Mouse (Mus musculus) CH12.LX (cell line): ENCODE results near the gene Tmeff1. TPM values are rescaled to one million over a fixed set of nuclear protein-coding genes. Genes with fewer than 3 reads are reported as not detected.

Experiments
- DNase-seq: peaks from one replicate; pipeline ENCODE4 v3.0.0-alpha.2; 2013; ENCODE audit errors: extremely low read depth
- H3K27ac ChIP-seq: 2 replicates; pipeline ENCODE4 v1.5.1; 2012; ENCODE audit warnings: low read depth, mild to moderate bottlenecking, control low read depth, moderate library complexity; ENCODE audit not compliant: insufficient read depth
- H3K27me3 ChIP-seq: replicated peaks from 2 replicates; pipeline ENCODE3; 2012; ENCODE audit warnings: inconsistent platforms
- H3K36me3 ChIP-seq, 2 experiments: replicated peaks in 1 of 2; 2 replicates each; pipeline versions ENCODE3 to v1.6.1; 2012; ENCODE audit warnings: inconsistent platforms in 1 of 2, low read length in 1 of 2, mild to moderate bottlenecking in 1 of 2, mixed read lengths in 1 of 2, moderate library complexity in 1 of 2; ENCODE audit not compliant: control insufficient read depth in 1 of 2, insufficient read depth in 1 of 2
- H3K4me1 ChIP-seq, 2 experiments: 2 replicates each; pipeline ENCODE4 v1.6.1; 2012; ENCODE audit warnings: inconsistent platforms in 1 of 2, moderate library complexity in 1 of 2; ENCODE audit not compliant: insufficient read depth in 2 of 2, control insufficient read depth in 1 of 2
- H3K4me2 ChIP-seq: 2 replicates; pipeline ENCODE4 v1.6.1; 2012; ENCODE audit warnings: low read depth, mild to moderate bottlenecking, control low read depth; ENCODE audit not compliant: poor library complexity, insufficient read depth, severe bottlenecking
- H3K4me3 ChIP-seq, 3 experiments: fragments of 150-350 bp in 1 of 3; sonication (generic) in 1 of 3; replicated peaks in 1 of 3; 2 replicates each; pipeline versions ENCODE3 to v1.5.1; 2011 to 2012; ENCODE audit warnings: low read depth in 2 of 3, low read length in 2 of 3, mild to moderate bottlenecking in 2 of 3, moderate library complexity in 2 of 3, control low read depth in 1 of 3, improper control_type of control experiment in 1 of 3, inconsistent platforms in 1 of 3, mixed read lengths in 1 of 3; ENCODE audit not compliant: poor library complexity in 1 of 3
- H3K79me2 ChIP-seq: replicated peaks from 2 replicates; pipeline ENCODE4 v1.6.1; 2012; ENCODE audit warnings: mild to moderate bottlenecking, moderate library complexity; ENCODE audit not compliant: control insufficient read depth, poor library complexity, insufficient read depth, severe bottlenecking; ENCODE audit errors: extremely low read depth
- H3K9ac ChIP-seq: 2 replicates; pipeline ENCODE4 v1.6.1; 2012; ENCODE audit warnings: low read depth, mild to moderate bottlenecking, control low read depth, moderate library complexity; ENCODE audit not compliant: insufficient read depth
- H3K9me3 ChIP-seq: replicated peaks from 2 replicates; pipeline ENCODE3; 2012; ENCODE audit warnings: low read length, inconsistent platforms, mixed read lengths
- CHD2 ChIP-seq: IDR thresholded peaks from 2 replicates; pipeline ENCODE4 v1.6.1; 2011; ENCODE audit warnings: low read length, improper control_type of control experiment
- ELF1 ChIP-seq: IDR thresholded peaks from 2 replicates; pipeline ENCODE4 v1.6.1; 2014; ENCODE audit warnings: low read depth, mild to moderate bottlenecking, inconsistent platforms, low read length, improper control_type of control experiment
- EP300 ChIP-seq: IDR thresholded peaks from 2 replicates; pipeline ENCODE4 v1.6.1; 2011; ENCODE audit warnings: low read length, improper control_type of control experiment
- GABPA ChIP-seq: IDR thresholded peaks from 2 replicates; pipeline ENCODE4 v1.6.1; 2012; ENCODE audit warnings: low read depth, low read length, improper control_type of control experiment, inconsistent platforms; ENCODE audit not compliant: insufficient replicate concordance
- HCFC1 ChIP-seq: IDR thresholded peaks from 2 replicates; pipeline ENCODE4 v1.6.1; 2012; ENCODE audit warnings: low read depth, mild to moderate bottlenecking, inconsistent platforms, low read length, improper control_type of control experiment
- JUN ChIP-seq: IDR thresholded peaks from 2 replicates; pipeline ENCODE4 v1.6.1; 2011; ENCODE audit warnings: low read depth, mild to moderate bottlenecking, low read length, improper control_type of control experiment, moderate library complexity; ENCODE audit not compliant: insufficient read depth
- JUND ChIP-seq: conservative IDR thresholded peaks from 2 replicates; pipeline ENCODE4 v1.6.1; 2011; ENCODE audit warnings: low read depth, low read length, improper control_type of control experiment
- KAT2A ChIP-seq: IDR thresholded peaks from 2 replicates; pipeline ENCODE4 v1.6.1; 2012; ENCODE audit warnings: low read length, improper control_type of control experiment, inconsistent platforms; ENCODE audit not compliant: insufficient replicate concordance
- MAX ChIP-seq: IDR thresholded peaks from 2 replicates; pipeline ENCODE4 v1.6.1; 2011; ENCODE audit warnings: low read length, improper control_type of control experiment
- MAZ ChIP-seq: IDR thresholded peaks from 2 replicates; pipeline ENCODE4 v1.6.1; 2012; ENCODE audit warnings: low read depth, mild to moderate bottlenecking, inconsistent platforms, low read length, improper control_type of control experiment, moderate library complexity
- MEF2A ChIP-seq: IDR thresholded peaks from 2 replicates; pipeline ENCODE4 v1.6.1; 2014; ENCODE audit warnings: low read depth, mild to moderate bottlenecking, inconsistent platforms, low read length, improper control_type of control experiment, borderline replicate concordance
- MXI1 ChIP-seq: IDR thresholded peaks from 2 replicates; pipeline ENCODE4 v1.6.1; 2011; ENCODE audit warnings: mild to moderate bottlenecking, low read depth, low read length, improper control_type of control experiment
- MYC ChIP-seq: IDR thresholded peaks from 2 replicates; pipeline ENCODE4 v1.6.1; 2011; ENCODE audit warnings: low read depth, mild to moderate bottlenecking, improper control_type of control experiment, low read length
- NELFE ChIP-seq: IDR thresholded peaks from 2 replicates; pipeline ENCODE4 v1.6.1; 2011; ENCODE audit warnings: low read depth, low read length, improper control_type of control experiment
- POLR2AphosphoS2 ChIP-seq: IDR thresholded peaks from 2 replicates; pipeline ENCODE4 v1.6.1; 2011; ENCODE audit warnings: low read depth, low read length, improper control_type of control experiment
- RCOR1 ChIP-seq: conservative IDR thresholded peaks from 2 replicates; pipeline ENCODE4 v1.6.1; 2012; ENCODE audit warnings: low read depth, mild to moderate bottlenecking, inconsistent platforms, low read length, improper control_type of control experiment
- SIN3A ChIP-seq: IDR thresholded peaks from 2 replicates; pipeline ENCODE4 v1.6.1; 2012; ENCODE audit warnings: low read length, improper control_type of control experiment, inconsistent platforms
- SMC3 ChIP-seq: IDR thresholded peaks from 2 replicates; pipeline ENCODE4 v1.6.1; 2011; ENCODE audit warnings: low read depth, low read length, improper control_type of control experiment
- TBP ChIP-seq: conservative IDR thresholded peaks from 2 replicates; pipeline ENCODE4 v1.6.1; 2011; ENCODE audit warnings: low read depth, low read length, improper control_type of control experiment
- USF1 ChIP-seq: IDR thresholded peaks from 2 replicates; pipeline ENCODE4 v1.6.1; 2014; ENCODE audit warnings: low read depth, mild to moderate bottlenecking, inconsistent platforms, low read length, improper control_type of control experiment
- ZKSCAN1 ChIP-seq: IDR thresholded peaks from 2 replicates; pipeline ENCODE4 v1.6.1; 2012; ENCODE audit warnings: low read depth, inconsistent platforms, low read length, improper control_type of control experiment, borderline replicate concordance
- dilution Hi-C: fragments of 300-500 bp; cut with MboI; formaldehyde crosslinking; loops from 2 replicates; pipeline ENCODE4 v1.14.3; 2020; ENCODE audit warnings: low sequenced_read_pairs; ENCODE audit not compliant: extremely low pct_unique_long_range_greater_than_20kb, extremely low pct_ligation_motif_present
- in situ Hi-C: fragments of 300-500 bp; cut with MboI; formaldehyde crosslinking; loops from 3 replicates; pipeline ENCODE4 v1.14.3; 2019; ENCODE audit warnings: low sequenced_read_pairs, low pct_ligation_motif_present, low pct_unique_long_range_greater_than_20kb, mixed read lengths
- polyA plus RNA-seq: library from polyadenylated mRNA; unstranded; fragments of >175 nt; gene quantifications from 2 replicates; pipeline ENCODE4 v1.2.1, GENCODE M21; 2012; ENCODE audit warnings: low read depth; ENCODE audit not compliant: insufficient read length
- total RNA-seq, 2 experiments: library from RNA; depleted of rRNA; stranded (reverse); fragments of 300-350 nt in 1 of 2; fragments of >200 nt in 1 of 2; gene quantifications; 2 replicates each; pipeline ENCODE4 v1.2.3; 2012 to 2014

The Tmeff1 gene
- total and polyA plus RNA-seq, 3 experiments = 23.3 to 32.4 (median 29.6) TPM

DNA sequence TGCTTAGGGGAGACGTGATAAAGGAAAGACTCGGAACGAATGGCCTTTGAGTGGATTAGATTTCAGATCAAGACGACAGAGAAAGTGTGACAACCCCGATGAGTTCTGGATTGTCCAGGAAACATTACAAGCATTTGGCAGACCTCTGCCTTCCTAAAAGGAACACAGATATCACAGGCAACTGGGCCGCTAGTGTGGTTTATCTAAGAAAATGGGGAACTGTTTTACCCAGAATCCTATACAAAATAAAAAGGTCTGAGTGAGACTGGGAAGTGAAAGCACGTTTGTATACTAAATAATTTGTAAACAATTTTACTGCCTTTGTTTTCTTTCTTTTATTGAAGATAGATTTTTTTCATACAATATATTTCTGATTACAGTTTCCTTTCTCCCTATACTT, 5.9 kb downstream of the Tmeff1 start:
- Histone ChIP-seq H3K4me1 (peaks cover 16 to 50% of the 10 kb centered on the region in 2 experiments), H3K4me2 (no peak overlapping the region), H3K27me3 (no peaks in the 10 kb centered on the region), H3K79me2 (peaks cover 2% of the 10 kb centered on the region; the same call in 1 of the 2 replicates), H3K4me3 (no peak overlapping the region), H3K9ac (no peak overlapping the region), H3K27ac (no peak overlapping the region), H3K9me3 (peaks cover 3% of the 10 kb centered on the region), H3K36me3 (no peaks in the 10 kb centered on the region)
- TF ChIP-seq ZKSCAN1 = no peak
- TF ChIP-seq SIN3A = no peak
- no peak for TF ChIP-seq RCOR1
- no peak for DNase-seq
- in situ Hi-C loops (no loop called here), dilution Hi-C loops (no loop called here)

DNA sequence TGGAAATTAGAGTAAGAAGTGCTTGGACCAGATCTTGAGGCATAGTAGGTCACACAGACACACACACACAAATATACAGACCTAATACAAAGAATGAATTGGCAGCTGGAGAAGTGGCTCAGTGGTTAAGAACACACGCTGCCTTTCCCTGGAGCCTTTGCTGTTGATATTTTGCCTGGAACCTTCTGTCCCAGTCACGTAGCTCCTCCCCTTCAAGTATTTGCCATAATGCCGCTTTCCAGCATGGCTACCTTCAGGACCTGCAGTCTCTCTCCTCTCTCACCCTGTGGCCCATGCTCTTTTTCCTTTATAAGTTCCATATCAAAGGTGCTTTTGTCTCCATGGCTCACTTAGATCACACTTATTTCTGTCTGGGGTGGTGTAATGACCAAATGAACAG, 6.4 kb downstream of the Tmeff1 start:
- TF ChIP-seq EP300 = no peak
- TF ChIP-seq SIN3A = no peak
- no peak for TF ChIP-seq ELF1
- TF ChIP-seq USF1 = no peak
- TF ChIP-seq JUND = no peak
- no peak for TF ChIP-seq TBP
- TF ChIP-seq RCOR1 = no peak
- no peak for TF ChIP-seq SMC3
- no peak for TF ChIP-seq MYC
- no peak for TF ChIP-seq MEF2A
- no peak for TF ChIP-seq GABPA
- no peak for TF ChIP-seq MAX
- no peak for TF ChIP-seq HCFC1
- no peak for TF ChIP-seq POLR2AphosphoS2
- no peak for TF ChIP-seq KAT2A
- TF ChIP-seq JUN = no peak
- no peak for TF ChIP-seq MXI1
- no peak for TF ChIP-seq NELFE
- no peak for TF ChIP-seq CHD2
- TF ChIP-seq MAZ = no peak
- dilution Hi-C loops = no loop called here
- Histone ChIP-seq H3K36me3 (no peaks in the 10 kb centered on the region), H3K27me3 (no peaks in the 10 kb centered on the region), H3K9ac (peak overlapping the region; percentile 29; the same call in 1 of the 2 replicates), H3K79me2 (peaks cover 2% of the 10 kb centered on the region; the same call in 1 of the 2 replicates), H3K9me3 (peaks cover 3% of the 10 kb centered on the region), H3K4me2 (no peak overlapping the region), H3K4me1 (peaks cover 16 to 50% of the 10 kb centered on the region in 2 experiments), H3K4me3 (no peak overlapping the region), H3K27ac (no peak overlapping the region)
- in situ Hi-C loops = no loop called here
- no peak for DNase-seq
